Mouse (Mus musculus) 3134 (cell line): ENCODE measurements around the gene Hand1.
A peak's percentile ranks its signal among the peaks of the same experiment; 100 is the strongest.
"Not testable (repeated sequence)": the region's sequence is repeated elsewhere in the genome, so short reads cannot be mapped to it uniquely, and the experiment has no call there.

Experiments used
- DNase-seq: peaks from one replicate; pipeline ENCODE4 v3.0.0-alpha.2; 2011; ENCODE audit warnings: low spot score; ENCODE audit not compliant: insufficient read length; ENCODE audit errors: extremely low read depth

Gene Hand1

DNA sequence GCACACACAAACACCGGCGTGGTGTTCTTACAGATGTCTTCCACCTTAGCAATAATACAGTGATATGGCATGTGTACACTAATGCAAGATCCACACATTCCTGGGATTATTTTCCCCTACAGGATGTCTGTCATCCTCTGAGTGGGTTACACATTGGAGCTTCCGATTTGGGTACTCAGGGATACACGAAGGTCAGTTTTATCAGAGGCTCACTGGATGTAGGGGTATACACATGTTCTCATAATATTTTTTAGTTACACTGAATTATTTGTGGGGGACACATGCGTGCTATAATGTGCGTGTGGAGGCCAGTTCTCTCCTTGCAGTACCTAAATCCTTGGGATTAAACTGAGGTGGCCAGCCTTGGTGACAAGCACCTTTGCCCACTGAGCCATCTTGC lies 1.4 kb upstream of the Hand1 start:
- no peak for DNase-seq

DNA sequence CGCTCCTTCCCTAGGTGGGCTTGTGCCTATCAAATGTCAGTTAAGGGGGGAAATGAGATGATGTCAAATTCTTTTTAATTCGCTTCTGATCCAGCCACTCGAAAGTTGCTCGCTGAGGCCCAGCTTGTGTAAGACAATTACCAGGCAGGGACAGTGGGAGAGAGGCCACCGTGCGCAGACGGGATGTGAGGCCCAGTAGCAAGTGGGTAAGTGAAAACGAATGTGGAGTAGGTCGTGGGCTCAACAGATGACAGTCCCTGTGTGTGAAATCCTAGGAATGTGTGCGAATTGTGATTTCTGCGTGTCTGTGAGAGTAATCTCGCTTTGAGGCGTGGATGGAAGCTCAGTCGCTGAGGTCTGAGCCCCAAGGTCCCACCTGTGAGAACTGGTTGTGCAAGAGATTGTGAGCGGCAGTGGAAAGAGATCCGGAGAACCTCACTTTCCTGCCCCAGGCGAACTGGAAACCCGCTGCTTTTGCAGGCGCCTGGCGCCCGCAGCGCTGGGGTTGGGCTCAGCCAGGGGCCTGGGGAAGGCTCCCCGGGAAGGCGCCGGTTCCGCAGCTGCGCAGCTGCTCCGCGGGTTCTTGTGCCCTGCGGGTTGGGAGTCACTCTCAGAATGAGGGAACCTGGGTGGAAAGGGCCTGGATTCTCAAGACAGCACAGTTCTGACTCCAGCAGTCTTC lies 819 bp upstream of the Hand1 start:
- no peak for DNase-seq

DNA sequence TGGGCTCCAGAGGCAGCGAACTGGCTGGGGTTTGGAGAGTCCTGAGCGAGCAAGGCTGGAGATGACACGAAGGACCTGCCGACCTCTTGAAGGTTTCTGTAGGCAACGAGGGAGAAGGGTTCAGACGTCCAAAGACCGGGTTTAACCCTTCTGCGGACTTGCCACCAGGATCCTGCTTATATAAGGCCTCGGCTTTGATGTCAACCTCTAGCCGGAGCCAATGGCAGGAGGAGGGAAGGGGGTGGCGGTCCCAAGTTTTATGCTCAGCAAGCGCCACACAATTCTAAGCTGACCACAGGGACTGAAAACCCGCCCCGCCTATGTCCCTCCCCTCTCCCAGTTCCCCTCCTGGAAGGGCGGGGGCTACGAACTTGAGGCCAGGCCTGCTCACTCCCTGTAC lies 757 bp downstream of the Hand1 start:
- DNase-seq, result no peak

DNA sequence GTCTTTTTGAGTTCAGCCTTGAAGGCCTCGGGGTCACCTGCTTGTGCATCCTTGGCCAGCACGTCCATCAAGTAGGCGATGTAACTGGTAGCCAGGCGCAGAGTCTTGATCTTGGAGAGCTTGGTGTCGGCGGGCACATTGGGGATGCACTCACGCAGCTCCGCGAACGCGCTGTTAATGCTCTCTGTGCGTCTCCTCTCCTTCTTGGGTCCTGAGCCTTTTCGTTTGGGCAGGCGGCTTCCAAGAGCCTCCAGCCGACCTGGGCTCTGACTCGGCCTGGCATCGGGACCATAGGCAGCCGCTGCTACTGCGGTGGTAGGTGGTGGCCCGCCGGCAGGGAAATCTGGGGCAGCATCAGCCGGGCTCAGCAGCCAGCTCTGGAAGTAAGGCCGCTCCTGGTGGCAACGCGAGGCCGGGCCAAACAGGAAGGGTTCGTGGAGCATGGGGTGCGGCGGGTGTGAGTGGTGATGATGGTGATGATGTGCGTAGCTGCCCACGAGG lies 1.3 kb downstream of the Hand1 start:
- no peak for DNase-seq

DNA sequence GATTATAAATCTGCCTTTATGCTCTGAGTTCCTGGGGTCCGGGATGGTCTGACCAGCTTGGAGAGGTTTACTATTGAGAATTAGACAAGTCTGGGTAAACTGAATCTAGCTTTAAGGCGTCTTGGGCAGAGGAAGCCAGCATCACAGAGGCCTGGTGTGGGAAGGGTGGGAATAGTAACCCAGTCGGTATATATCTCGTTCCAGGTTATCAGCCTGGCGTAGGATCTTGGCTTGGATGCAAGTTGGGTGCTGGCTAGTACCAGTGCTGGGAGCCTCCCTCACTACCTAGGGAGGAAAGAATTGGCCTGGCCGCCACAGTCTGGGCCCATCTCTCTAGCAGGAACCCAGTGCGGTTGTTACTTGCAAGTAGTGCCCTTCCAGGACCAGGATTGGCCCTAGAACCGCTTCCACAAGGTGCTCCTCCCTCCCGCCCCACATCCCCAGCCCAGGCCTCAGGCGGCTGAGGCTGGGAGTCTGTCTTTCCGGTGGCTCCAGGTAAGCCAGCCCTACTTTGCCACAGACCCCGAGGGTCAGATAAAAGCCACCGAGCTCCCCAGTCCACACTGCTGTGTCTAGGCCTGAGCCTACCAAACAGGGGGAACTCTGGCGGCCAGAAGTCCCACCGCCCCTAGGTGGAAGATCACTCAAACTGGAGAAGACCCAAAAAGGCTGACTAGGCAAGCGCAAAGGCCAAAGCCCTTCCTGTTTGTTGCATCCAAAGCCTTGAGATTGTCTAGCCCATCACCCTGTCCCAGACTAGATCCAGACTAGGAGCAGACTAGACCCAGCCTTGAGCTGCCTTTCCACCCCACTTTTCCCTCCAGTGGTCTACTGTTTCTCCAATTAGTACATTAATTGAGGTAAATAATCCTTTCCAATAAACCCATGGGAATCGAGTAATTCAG lies 2.5 kb downstream of the Hand1 start:
- DNase-seq, result no peak

DNA sequence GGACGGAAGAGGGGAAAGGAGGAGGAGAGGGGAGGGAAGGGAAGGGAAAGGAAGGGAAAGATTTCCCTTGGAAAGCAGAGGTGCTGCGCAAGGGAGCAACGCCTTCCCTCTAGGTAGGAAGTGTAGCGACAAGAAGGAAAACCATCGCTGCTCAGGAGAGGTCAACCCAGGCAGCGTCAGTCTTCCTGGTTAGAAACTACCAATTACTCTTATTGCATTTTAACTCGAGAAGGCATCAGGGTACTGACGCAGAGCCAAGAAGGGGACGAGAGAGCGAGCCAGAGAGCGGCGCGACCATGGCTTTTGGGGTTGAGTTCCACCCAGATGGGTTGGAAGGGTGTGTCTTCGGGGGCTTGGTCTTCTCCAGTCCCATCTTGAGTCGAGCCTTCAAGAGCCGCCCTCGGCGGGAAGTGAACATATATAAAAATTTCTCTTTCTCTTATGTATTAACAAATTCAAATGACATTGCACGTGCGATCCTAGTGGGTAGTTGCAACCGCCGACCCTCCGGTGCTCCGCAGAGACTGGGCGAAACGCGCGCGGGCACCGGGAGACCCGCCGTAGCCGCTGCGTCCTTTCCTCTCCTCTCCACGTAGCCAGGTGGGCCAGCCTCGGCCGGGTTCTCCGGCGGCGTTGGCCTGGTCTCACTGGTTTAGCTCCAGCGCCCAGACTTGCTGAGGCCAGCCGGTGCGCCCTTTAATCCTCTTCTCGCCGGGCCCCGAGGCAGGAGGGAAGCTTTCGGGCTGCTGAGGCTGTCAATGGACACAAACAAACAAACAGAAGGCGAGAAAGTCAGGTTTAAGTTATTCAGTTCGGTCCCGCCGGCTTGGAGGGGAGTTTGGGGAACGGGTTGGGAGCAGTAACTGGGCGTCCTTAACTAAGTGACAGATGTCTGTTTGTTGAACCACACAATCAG lies 3.4 kb downstream of the Hand1 start:
- no peak for DNase-seq

DNA sequence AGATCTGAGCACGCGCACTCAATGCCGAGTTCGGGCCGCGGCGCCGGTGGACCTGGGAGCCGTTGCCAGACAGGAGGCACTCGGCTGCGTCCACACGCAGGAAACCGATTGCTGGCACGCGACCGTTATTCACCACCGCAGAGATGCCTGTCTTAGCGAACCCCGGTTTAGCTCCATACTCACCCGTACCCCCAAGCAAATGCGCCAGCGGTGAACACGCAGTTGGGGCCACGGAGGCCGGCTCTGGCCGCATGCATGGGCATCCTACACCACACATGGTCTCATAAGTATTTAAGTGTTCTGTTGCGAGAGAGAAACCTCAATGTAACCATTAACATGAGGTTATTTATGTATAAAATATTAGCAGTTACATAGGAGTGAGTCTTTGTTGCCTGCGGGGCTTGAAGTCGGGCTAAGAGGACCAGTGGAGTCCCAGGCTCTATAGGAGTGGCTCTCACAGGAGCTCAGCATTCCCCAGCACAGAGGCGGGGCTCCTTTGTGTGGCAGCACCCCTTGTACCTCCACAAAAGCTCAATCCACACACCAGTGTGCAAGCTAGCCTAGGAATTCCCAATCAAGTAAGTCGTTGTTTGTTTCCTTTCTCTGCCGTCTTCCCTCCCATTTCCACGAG lies 4.6 kb downstream of the Hand1 start:
- no peak for DNase-seq

DNA sequence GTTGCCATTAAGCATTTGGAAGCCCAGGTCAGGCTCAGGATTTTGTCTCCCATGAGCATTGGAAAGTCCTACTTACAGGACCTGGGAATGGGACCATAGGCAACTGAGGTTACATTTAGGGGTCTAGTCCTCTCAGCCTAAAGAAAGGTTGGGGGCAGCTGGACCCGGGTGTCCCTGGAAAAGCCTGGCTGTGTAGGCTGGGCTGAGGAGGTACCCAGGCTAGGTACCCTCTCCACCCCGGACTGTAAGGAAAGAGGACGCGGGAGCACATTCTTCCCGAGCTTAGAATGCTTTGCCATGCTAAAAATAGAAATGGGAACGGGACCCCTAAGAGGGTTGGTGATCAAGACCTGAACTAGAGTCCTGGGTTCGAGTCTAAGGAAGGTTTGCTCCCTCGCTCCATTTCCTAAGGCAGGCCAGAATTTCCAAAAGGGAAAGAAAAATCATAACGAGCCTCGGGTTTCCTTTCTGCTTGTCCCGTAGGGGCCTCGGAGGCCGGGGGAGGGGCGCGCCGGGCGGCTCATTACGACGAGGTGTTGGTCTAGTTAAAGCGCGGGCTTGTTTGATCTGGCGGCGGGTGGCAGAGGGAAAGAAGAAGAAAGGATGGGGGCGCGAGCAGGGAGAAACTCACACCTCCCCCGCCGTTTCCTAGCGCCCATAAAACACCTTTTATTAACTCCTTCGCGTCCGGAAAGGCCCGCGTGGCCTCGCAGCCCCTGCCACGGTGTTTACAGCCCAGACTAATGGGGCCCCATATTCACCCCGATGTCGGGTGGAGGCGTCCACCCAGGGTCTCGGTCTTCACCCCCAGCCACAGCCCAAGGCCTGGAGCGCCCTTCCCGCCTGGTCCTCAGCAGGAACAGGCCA lies 5.3 kb downstream of the Hand1 start:
- DNase-seq, result no peak

DNA sequence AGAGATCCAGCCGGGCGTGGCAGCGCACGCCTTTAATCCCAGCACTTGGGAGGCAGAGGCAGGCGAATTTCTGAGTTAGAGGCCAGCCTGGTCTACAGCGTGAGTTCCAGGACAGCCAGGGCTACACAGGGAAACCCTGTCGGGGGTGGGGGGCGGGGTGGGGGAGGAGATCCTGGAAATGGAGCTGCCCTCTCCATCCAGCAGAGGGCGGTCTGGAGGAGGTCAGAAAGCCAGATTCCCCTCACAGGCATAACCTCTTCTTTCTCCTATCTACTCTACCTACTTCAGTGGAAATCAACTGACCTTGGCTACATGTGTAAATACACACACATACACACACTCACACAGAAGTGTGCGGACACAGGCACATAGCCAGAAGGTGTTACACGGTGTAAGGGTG lies 7.4 kb downstream of the Hand1 start:
- not testable (repeated sequence) for DNase-seq

DNA sequence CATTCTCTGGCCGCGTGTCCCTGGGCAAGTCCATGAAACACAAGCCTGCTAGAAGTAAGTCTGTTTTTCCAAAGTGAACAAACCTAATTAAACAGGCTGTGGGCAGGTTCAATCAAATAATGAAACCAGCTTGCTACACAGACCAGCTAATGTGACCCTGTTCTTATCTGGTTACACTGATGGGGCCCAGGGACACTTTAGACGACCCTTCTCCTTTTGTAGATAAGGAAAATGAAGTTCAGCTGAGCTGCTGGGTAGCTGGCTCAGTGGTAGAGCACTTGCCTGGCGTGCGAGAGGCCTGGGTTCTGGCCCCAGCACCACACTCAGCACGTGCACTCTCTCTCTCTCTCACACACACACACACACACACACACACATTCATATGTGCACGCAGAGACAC lies 8.9 kb downstream of the Hand1 start:
- no peak for DNase-seq

DNA sequence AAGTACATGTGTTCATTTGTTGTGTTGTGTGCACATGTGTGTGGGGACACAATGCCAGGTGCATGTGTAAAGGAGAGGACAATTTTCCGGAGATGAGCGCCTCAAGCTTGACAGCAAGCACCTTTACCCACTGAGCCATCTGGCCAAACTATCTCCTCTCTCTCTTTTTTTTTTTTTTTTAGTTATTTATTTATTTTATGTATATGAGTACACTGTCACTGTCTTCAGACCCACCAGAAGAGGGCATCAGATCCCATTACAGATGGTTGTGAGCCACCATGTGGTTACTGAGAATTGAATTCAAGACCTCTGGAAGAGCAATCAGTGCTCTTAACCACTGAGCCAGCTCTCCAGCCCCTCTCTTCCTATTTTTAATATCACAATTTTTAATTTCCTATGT lies 9.5 kb downstream of the Hand1 start:
- not testable (repeated sequence) for DNase-seq

DNA sequence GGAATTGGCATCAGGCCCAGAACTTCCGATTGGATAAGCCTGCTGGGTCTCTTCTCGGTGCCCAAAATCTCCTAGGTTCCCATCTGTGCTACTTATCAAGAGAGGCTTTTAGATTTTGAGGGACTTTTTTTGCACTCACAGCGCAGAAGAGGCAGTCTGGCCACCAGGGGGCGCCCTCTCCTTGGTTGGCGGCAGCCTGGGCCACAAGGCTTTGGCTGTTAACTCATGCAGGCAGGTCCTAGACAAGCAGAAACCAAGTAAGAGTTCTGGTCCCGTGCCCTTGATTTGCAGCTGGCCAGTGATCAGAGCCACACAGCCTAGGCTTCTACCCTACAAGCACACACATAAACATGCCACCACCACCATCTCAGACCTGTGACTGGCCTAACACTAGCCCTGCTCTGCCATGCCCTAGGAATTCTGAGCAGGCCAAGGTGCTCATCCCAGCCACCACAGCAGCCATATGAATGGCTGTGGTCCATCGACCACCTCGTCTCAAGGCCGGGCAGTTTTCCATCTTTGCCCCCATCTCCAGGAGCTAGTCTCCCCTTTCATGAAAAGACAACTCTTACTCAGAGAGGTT lies 12.5 kb downstream of the Hand1 start:
- DNase-seq, result peak; percentile 65

DNA sequence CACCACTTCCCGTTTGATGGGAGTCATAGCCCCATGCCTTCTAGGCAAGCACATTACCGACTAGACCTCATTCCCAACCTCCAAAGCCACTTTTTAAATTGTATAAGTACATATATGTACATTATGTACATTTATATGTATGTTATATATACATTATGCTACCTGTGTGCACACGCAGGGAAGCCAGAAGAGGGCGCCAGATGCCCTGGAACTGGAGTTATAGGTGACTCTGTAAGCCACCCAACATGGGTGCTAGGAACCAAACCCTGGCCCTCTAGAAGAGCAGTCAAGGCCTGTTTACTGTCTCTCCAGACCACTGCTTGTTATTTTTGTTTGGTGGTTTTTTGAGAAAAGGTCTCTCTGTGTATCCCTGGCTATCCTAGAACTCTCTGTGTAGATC lies 14.4 kb downstream of the Hand1 start:
- no peak for DNase-seq

DNA sequence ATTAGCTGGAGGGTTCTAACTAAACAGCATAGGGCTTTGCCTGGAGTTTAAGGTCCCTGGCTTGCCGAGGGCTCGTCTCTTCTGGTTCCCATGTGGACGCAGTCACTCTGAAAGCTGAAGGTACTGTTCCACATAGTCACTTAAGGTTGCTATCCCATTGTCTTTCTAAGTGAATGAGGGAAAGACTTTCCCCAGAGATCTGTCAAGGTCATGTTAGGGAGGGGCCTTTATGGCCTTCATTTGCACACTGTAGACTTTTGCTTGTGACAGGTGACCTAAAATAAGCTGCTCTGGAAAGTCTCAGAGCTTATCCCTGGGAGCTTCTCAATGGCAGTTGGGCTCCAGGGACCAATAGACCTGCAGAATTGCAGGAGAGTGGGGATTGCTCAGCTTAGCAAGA lies 19.0 kb downstream of the Hand1 start:
- DNase-seq, result no peak

DNA sequence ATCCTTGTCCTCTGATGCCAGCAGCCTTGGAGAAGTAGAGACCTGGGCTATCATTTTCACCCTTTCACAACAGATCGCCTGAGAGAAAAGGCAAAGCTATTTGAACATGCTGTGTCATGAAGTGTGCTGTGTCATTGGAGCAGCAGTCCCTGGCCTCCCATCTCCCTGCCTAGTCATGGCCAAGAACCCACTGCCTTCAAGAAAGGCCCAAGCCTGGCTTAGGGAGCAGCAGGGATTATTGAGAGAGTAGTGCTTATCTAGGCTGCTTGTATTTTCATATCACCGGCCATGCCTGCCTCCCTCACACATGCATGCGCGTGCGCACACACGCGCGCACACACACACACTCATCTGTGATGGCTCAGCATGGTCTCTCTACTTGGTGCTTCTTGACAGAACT lies 20.4 kb downstream of the Hand1 start:
- no peak for DNase-seq

DNA sequence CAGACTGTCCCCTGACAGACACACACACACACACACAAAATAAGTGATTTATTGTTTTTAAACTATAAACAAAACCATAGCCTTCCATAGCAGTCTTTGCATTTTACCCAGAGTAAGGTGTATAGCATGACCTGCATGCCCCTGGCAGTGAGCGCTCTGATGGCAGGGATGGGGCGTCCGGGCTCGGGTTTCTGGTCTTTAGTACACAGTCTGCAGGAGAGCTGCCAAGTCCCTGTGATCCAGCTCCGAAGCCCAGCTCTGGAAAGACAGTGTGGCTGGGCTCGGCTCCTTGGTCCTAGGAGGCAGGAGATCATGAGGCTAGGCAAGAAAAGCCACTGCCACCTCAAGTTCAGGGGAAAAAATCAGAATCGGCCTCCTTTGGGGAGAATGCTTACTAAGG lies 21.6 kb downstream of the Hand1 start:
- DNase-seq, result no peak

DNA sequence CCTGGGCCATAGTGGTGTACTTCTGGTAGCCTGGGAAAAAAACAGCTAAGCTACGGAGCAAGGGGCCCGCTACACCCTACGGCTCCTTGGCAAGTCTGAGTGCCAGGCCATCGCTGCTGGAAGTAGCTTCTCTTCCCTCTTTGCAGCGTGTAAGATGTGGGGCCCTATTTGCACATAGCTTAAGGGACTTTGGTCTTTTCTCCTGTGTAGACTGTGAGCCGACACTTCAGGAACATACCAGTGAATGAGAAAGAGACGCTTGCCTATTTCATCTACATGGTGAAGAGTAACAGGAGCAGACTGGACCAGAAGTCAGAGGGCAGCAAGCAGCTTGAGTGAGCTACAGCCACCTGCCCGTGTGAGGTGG lies 22.9 kb downstream of the Hand1 start:
- no peak for DNase-seq

DNA sequence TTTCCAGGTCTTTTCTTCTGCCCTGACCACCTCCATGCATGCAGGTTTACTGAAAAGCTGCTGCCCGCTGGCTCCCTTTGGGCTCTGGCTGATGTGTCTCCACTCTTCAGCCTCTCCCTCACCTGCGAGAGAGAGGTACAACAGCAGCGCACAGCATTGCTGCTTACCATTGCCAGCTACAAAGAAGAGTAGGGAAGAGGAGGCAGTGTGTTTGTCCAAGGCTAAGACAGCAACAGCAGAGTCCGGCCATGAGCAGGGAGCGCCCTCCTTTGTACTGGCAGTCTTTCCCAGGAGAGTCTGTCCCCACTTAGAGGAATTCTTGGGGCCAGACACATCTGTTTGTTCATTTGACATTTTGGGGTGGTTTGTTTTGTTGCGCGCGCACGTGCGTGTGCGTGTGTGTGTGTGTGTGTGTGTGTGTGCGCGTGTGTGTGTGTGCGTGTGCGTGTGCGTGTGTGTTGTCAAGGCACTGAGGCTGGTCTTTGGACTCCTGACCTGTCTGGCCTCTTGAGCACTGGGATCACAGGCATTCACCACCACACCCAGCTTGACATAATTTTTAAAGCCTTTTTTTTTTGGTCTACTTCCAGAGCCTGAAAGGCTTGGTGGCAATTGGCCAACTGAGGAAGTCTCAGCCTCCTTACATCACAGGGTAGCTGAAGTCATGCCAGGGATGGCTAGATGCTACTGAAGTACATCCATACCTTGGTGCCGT lies 23.4 kb downstream of the Hand1 start:
- no peak for DNase-seq

DNA sequence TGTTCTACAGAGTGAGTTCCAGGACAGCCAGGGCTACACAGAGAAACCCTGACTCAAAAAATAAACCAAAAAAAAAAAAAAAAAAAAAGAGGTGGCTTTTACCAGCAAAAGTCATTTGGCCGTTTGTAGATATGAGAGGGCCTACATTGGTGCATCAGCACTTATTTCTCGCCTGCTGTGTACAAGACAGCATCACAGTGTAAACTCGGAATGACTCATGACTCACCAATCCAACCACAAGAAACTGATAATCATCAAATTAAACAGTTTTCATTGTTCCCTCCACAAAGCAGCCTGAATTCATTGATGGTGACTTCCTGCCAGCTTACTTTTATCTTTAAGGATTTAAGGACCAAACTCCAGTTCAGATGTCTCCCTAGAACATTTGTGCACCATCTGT lies 27.6 kb downstream of the Hand1 start:
- DNase-seq, result no peak
